Comparison of ENCODE assay signal across 18 mouse cellular contexts in genomic region chr8:120594571-120594970, GRCm38 (mm10). TPM values are rescaled to one million over a fixed set of nuclear protein-coding genes. Genes with fewer than 3 reads are reported as not detected.
DNase-seq lines count a peak whose midpoint lies in the region; ATAC-seq and TF ChIP-seq lines count a peak whose summit lies in the region.
"Had no signal": no experiment of that assay in that cellular context is flagged by ENCODE, and none has a peak within 500 bp of the region (broad histone marks: within the 10 kb centered on the region; RNA-seq: fewer than 3 reads in every experiment).

No protein-coding gene starts in this region.

- H3K9ac ChIP-seq in heart, adult 2 months (ENCODE audit: low read depth, low read length) = no peak overlapping the region
- H3K9ac ChIP-seq in midbrain, postnatal 0 days (replicated peaks; ENCODE audit: low read length, poor library complexity, severe bottlenecking) = no peak overlapping the region
- H3K9ac ChIP-seq in midbrain, embryonic 13.5 days (replicated peaks) = no peak overlapping the region
- H3K9ac ChIP-seq in stomach, postnatal 0 days (ENCODE audit: low read length) = no peak overlapping the region
- H3K9ac ChIP-seq: embryonic facial prominence, embryonic 13.5 days; heart, embryonic 15.5 days; liver, embryonic 15.5 days; midbrain, embryonic 12.5 days had no signal

- H3K36me3 ChIP-seq in heart, adult 2 months (ENCODE audit: control insufficient read depth, insufficient read depth, low read length) = no peaks in the 10 kb centered on the region
- H3K36me3 ChIP-seq in midbrain, postnatal 0 days (ENCODE audit: insufficient read depth, low read length) = no peaks in the 10 kb centered on the region
- H3K36me3 ChIP-seq in midbrain, embryonic 13.5 days = no peaks in the 10 kb centered on the region
- no peaks in the 10 kb centered on the region for H3K36me3 ChIP-seq in stomach, postnatal 0 days (ENCODE audit: control insufficient read depth, insufficient read depth, low read length)
- H3K36me3 ChIP-seq: embryonic facial prominence, embryonic 13.5 days; heart, embryonic 15.5 days; liver, embryonic 15.5 days; midbrain, embryonic 12.5 days had no signal

- H3K79me2 ChIP-seq in heart, adult 2 months (replicated peaks; ENCODE audit: control insufficient read depth, insufficient read depth, low read length) = no peaks in the 10 kb centered on the region

- peak; percentile 69 for TF ChIP-seq CTCF in heart, adult 2 months (IDR thresholded peaks at IDR 0.05)
- TF ChIP-seq CTCF in midbrain, postnatal 0 days (IDR thresholded peaks at IDR 0.05) = peak; percentile 61
- peak; percentile 62 for TF ChIP-seq CTCF in stomach, postnatal 0 days (IDR thresholded peaks at IDR 0.05; ENCODE audit: low read depth)

- no peak for DNase-seq in heart, adult 2 months
- DNase-seq in heart, postnatal 4 days = no peak
- DNase-seq in midbrain, postnatal 0 days (ENCODE audit: low spot score) = no peak
- DNase-seq in ZHBTc4 (ENCODE audit: low read depth, low spot score) = peak; percentile 78
- no peak for DNase-seq in stomach, postnatal 0 days (ENCODE audit: low spot score)
- no peak for DNase-seq in spleen, postnatal 14 days (ENCODE audit: low spot score in 2 of 2)
- no peak for DNase-seq in layer of hippocampus, adult 11-12 months (ENCODE audit: low spot score)
- DNase-seq: adrenal gland, adult 2 months; cerebellum, adult 8-10 months; layer of hippocampus, postnatal 36 days; right cerebral cortex, postnatal 14 days had no signal

- no peak overlapping the region for H3K4me3 ChIP-seq in heart, adult 2 months
- H3K4me3 ChIP-seq in midbrain, postnatal 0 days (ENCODE audit: low read depth, low read length) = no peak overlapping the region
- H3K4me3 ChIP-seq in midbrain, embryonic 13.5 days (replicated peaks) = no peak overlapping the region
- H3K4me3 ChIP-seq in stomach, postnatal 0 days (ENCODE audit: low read depth, low read length) = no peak overlapping the region
- H3K4me3 ChIP-seq: embryonic facial prominence, embryonic 13.5 days; heart, embryonic 15.5 days; liver, embryonic 15.5 days; midbrain, embryonic 12.5 days had no signal

- no peak for TF ChIP-seq EP300 in heart, adult 2 months (IDR thresholded peaks at IDR 0.05; ENCODE audit: insufficient read depth, low read depth, low read length)
- TF ChIP-seq EP300 in stomach, postnatal 0 days (optimal IDR thresholded peaks at IDR 0.05) = no peak

- intact Hi-C loops in heart, adult 2 months (cut with DNase I) = no loop called here

- no peak overlapping the region for H3K4me2 ChIP-seq in midbrain, postnatal 0 days (ENCODE audit: low read depth, low read length, poor library complexity, severe bottlenecking)
- no peak overlapping the region for H3K4me2 ChIP-seq in midbrain, embryonic 13.5 days (replicated peaks)
- H3K4me2 ChIP-seq in stomach, postnatal 0 days (replicated peaks; ENCODE audit: low read depth) = no peak overlapping the region
- H3K4me2 ChIP-seq: embryonic facial prominence, embryonic 13.5 days; heart, embryonic 15.5 days; liver, embryonic 15.5 days; midbrain, embryonic 12.5 days had no signal

- no peaks in the 10 kb centered on the region for H3K27me3 ChIP-seq in heart, adult 2 months (ENCODE audit: control insufficient read depth, insufficient read depth, low read length)
- no peaks in the 10 kb centered on the region for H3K27me3 ChIP-seq in midbrain, postnatal 0 days (ENCODE audit: insufficient read depth, low read length)
- peaks cover 13% of the 10 kb centered on the region; the same call in 1 of the 2 replicates for H3K27me3 ChIP-seq in midbrain, embryonic 13.5 days
- H3K27me3 ChIP-seq in stomach, postnatal 0 days (ENCODE audit: control insufficient read depth, insufficient read depth, low read length) = no peaks in the 10 kb centered on the region
- H3K27me3 ChIP-seq: embryonic facial prominence, embryonic 13.5 days; heart, embryonic 15.5 days had no signal

- no peak overlapping the region for H3K27ac ChIP-seq in heart, adult 2 months
- no peak overlapping the region for H3K27ac ChIP-seq in midbrain, postnatal 0 days (ENCODE audit: low read depth, low read length)
- no peak overlapping the region for H3K27ac ChIP-seq in midbrain, embryonic 13.5 days
- no peak overlapping the region for H3K27ac ChIP-seq in stomach, postnatal 0 days (replicated peaks)
- H3K27ac ChIP-seq: embryonic facial prominence, embryonic 13.5 days; heart, embryonic 15.5 days; liver, embryonic 15.5 days; midbrain, embryonic 12.5 days had no signal

- no peak for TF ChIP-seq POLR2A in heart, adult 2 months (IDR thresholded peaks at IDR 0.05; ENCODE audit: insufficient read depth, low read depth, low read length)

- no peak for ATAC-seq in midbrain, postnatal 0 days (ENCODE audit: low FRiP score)
- no peak for ATAC-seq in midbrain, embryonic 13.5 days
- ATAC-seq in stomach, postnatal 0 days (ENCODE audit: low FRiP score, low TSS enrichment) = no peak
- ATAC-seq: forebrain, embryonic 16.5 days; inflammation-experienced regulatory T-cells, adult 6 months had no signal

- 86% methylated on average over 5 of the region's 5 CpGs for WGBS in heart, adult 2 months
- WGBS in midbrain, postnatal 0 days = 92% methylated on average over 5 of the region's 5 CpGs
- 89% methylated on average over 5 of the region's 5 CpGs for WGBS in midbrain, embryonic 13.5 days
- 88% methylated on average over 5 of the region's 5 CpGs for WGBS in stomach, postnatal 0 days

- no peaks in the 10 kb centered on the region for H3K9me3 ChIP-seq in midbrain, postnatal 0 days (ENCODE audit: low read length)
- no peaks in the 10 kb centered on the region for H3K9me3 ChIP-seq in midbrain, embryonic 13.5 days
- no peaks in the 10 kb centered on the region for H3K9me3 ChIP-seq in stomach, postnatal 0 days (ENCODE audit: control insufficient read depth, low read length)
- H3K9me3 ChIP-seq: embryonic facial prominence, embryonic 13.5 days; heart, embryonic 15.5 days; liver, embryonic 15.5 days; midbrain, embryonic 12.5 days had no signal

- no peaks in the 10 kb centered on the region for H3K4me1 ChIP-seq in heart, adult 2 months (ENCODE audit: control insufficient read depth, insufficient read depth, low read length)
- no peaks in the 10 kb centered on the region for H3K4me1 ChIP-seq in midbrain, postnatal 0 days (ENCODE audit: insufficient read depth, low read length)
- peaks cover 23% of the 10 kb centered on the region for H3K4me1 ChIP-seq in midbrain, embryonic 13.5 days (replicated peaks)
- H3K4me1 ChIP-seq in stomach, postnatal 0 days (replicated peaks; ENCODE audit: control insufficient read depth, insufficient read depth) = peaks cover 5% of the 10 kb centered on the region; the same call in 1 of the 2 replicates

RNA-seq across cellular contexts. Expression of gene Gins2, which starts 5.5 kb away (rescaled TPM):
- 1 to 10 TPM; 1.1 to 1.5 TPM for total RNA-seq in heart, adult 2 months (2021)
- 1.3 and 1.4 TPM in 2 replicates for polyA plus RNA-seq in heart, adult 2 months (2012; rRNA removed)
- total RNA-seq in heart, postnatal 4 days (2021) = 10 to 100 TPM; 42.0 to 43.2 TPM
- 5.8 and 18.1 TPM in 2 replicates for total RNA-seq in midbrain, postnatal 0 days (2014; rRNA removed)
- polyA plus RNA-seq in midbrain, postnatal 0 days (2015; fragmentation: Nextera tagmentation; extraction: Ambion mirVana) = 8.4 and 11.3 TPM in 2 replicates
- 36.7 and 37.9 TPM in 2 replicates for polyA plus RNA-seq in midbrain, embryonic 13.5 days (2015; fragmentation: Nextera tagmentation; extraction: Ambion mirVana)
- 31.0 and 35.5 TPM in 2 replicates for polyA plus RNA-seq in stomach, postnatal 0 days (2015; fragmentation: Nextera tagmentation; extraction: Ambion mirVana)

RNA-seq across cellular contexts. Expression of gene 1190005I06Rik, which starts 52.9 kb away (rescaled TPM):
- 1 to 10 TPM; 3.9 to 5.3 TPM for total RNA-seq in heart, adult 2 months (2021)
- 3.0 and 6.0 TPM in 2 replicates for polyA plus RNA-seq in heart, adult 2 months (2012; rRNA removed)
- total RNA-seq in heart, postnatal 4 days (2021) = 1 to 10 TPM; 7.5 to 9.3 TPM
- total RNA-seq in midbrain, postnatal 0 days (2014; rRNA removed) = 27.4 and 30.9 TPM in 2 replicates
- polyA plus RNA-seq in midbrain, postnatal 0 days (2015; fragmentation: Nextera tagmentation; extraction: Ambion mirVana) = 25.4 and 29.5 TPM in 2 replicates
- 6.0 and 8.3 TPM in 2 replicates for polyA plus RNA-seq in midbrain, embryonic 13.5 days (2015; fragmentation: Nextera tagmentation; extraction: Ambion mirVana)
- 12.2 and 14.0 TPM in 2 replicates for polyA plus RNA-seq in stomach, postnatal 0 days (2015; fragmentation: Nextera tagmentation; extraction: Ambion mirVana)
